Mouse (Mus musculus) heart, adult 9 months (tissue): Measurements from ENCODE around the gene Rps15.

ENCODE experiments used
- DNase-seq, 2 experiments: peaks; one replicate each; pipeline ENCODE4 v3.0.0; 2022; ENCODE audit warnings: low spot score in 2 of 2

Rps15 gene

DNA sequence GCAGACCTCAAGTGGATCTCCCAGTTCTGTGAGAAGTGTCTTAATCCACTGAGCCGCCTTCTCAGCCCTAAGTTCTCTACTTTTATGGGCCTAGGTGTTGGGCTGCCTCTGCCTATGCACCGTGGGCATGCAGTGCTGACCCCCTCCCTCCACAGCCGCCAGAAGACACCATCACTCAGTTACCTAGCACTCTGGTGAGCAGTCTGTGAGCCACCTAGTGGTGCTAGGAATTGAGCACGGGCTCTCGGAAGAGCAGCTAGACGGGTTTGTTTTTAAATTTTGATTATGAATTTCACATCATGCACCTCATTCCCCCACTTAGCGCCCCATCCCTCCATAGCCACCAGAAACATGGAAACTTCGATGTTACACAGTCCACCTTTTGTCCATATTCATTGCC lies 3.6 kb upstream of the Rps15 start:
- no peak for DNase-seq

GRCm38 (mm10) chr10:80293325-80293724 lies 1.1 kb downstream of the Rps15 start:
- DNase-seq, result no peak

DNA sequence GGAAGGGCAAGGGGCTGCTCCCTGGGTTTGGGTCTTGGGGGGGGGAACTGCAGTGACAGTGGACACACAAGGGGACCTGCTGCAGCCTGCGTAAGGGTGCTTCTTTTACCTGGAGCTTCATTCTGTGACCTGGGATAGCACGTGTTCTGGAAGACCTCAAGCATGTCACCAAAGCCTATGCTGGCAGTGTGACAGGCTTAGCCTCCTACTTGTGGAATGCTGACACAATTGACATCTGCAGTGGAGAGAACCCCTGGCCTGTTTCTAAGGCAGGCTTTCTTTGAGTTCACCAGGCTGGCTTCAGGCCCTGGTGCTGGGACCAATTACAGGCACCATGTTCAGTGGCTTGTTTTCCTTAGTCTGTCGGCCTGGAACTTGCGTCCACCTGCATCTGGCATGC lies 2.1 kb downstream of the Rps15 start:
- no peak for DNase-seq

DNA sequence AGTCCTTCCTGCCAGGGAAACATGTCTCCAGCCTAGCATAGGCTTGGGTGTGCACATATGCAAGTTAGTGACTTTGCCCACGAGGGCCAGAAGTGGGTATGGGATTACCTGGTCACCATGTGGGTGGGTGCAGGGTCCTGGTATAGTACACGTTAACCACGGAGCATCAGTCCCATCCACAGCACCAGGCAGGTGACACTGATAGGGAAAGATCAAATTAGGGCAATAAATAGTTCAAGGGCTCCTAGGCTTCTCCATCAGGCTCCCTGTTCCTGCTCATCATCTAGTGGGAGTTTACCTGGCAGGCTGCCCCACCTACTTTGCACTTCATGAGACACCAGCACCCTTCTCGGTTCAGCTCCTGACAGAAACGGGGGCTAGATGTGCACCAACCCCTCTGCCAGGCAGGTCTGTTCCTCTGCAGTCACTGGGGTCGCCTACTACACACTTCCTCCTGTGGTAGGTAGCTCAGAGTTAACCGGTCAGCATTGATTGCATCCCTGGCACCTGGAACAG lies 2.6 kb downstream of the Rps15 start:
- no peak for DNase-seq

DNA sequence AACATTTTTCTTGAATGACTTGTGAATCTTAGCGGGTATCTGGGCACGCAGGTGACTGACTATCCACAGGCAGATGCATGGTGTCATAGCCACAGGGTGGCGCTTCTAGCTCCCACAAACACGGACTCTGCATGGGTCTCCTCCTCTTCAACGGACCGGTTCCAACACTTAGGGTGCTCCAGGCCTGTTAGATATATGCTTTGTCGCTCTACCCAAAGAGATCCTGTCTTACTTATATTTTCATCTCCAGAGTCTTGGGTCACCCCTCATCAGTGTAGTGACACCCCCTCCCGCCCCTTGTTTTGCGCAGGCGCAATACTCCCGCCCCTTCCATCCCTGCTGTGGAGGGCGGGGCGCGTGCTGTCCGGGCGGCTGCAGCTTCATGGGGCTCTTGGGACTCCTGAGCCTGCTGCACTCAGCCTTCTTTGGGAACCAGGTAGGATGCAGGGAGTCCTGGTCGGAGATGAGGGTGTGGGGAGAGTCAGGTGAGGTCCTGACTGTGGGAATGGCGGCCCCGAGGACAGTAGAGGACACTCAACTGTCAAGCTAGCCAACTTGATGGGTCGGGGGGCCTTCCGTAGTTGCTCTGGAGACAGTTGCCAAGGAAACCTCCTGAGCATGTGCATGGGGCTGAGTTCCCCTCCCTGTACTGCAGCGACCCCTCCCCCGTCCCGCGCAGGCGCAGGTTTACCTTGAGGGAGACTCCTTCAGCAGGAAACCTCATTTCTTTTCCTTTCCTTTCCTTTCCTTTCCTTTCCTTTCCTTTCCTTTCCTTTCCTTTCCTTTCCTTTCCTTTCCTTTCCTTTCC lies 3.6 kb downstream of the Rps15 start, which contains the start of gene Apc2:
Gene Apc2, plus strand, starts transcription at position 360 of the 808 bp plus-strand sequence.
- DNase-seq, result peak; percentile 74 to 79

DNA sequence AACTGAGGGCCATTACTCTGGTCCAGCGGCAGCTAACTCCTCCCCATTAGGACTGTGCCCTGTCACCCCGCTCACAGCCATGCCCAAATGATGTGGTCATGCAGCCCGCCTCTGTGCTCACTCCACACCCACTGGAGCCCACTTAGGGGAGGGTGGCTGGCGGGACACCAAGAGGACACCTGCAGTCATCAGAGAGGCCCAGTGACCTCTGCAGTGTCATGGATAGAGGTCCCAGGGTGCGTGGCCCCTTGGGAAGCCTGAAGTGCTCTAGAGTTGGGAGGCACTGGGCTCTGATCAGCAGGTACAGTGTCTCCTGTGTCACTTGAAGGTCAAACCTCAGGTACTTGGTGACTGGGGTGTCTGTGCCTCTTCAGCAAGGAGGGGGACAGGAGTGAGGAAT lies 4.6 kb downstream of the Rps15 start:
- DNase-seq, result no peak

GRCm38 (mm10) chr10:80297526-80298133 lies 5.4 kb downstream of the Rps15 start:
- no peak for DNase-seq

- DNase-seq, result peak in 1 of 2 experiments; percentile 64
Observed at GRCm38 (mm10) chr10:80298571-80299281, 6.5 kb downstream of the Rps15 start.

DNA sequence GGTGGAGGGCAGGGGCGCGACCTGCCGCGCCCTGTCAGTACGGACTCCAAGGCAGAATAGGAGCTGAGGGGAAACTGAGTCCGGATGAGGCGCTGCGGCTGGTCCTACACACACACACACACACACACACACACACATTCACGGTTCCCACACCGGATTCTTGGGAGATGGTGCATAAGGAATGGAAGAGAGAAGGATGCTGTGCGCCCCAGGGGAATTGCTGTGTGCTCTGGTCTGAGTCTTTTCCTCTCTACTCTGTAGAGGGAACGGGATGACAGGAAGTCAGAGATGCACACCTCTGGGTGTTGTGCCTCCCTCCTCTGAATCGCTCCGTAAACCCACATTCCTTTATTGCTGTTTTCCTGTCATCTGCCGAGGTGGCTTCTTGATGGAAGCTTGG lies 7.0 kb downstream of the Rps15 start:
- DNase-seq, result no peak

GRCm38 (mm10) chr10:80299824-80300223 lies 7.6 kb downstream of the Rps15 start:
- DNase-seq, result no peak

GRCm38 (mm10) chr10:80300672-80301181 lies 8.5 kb downstream of the Rps15 start:
- no peak for DNase-seq

DNA sequence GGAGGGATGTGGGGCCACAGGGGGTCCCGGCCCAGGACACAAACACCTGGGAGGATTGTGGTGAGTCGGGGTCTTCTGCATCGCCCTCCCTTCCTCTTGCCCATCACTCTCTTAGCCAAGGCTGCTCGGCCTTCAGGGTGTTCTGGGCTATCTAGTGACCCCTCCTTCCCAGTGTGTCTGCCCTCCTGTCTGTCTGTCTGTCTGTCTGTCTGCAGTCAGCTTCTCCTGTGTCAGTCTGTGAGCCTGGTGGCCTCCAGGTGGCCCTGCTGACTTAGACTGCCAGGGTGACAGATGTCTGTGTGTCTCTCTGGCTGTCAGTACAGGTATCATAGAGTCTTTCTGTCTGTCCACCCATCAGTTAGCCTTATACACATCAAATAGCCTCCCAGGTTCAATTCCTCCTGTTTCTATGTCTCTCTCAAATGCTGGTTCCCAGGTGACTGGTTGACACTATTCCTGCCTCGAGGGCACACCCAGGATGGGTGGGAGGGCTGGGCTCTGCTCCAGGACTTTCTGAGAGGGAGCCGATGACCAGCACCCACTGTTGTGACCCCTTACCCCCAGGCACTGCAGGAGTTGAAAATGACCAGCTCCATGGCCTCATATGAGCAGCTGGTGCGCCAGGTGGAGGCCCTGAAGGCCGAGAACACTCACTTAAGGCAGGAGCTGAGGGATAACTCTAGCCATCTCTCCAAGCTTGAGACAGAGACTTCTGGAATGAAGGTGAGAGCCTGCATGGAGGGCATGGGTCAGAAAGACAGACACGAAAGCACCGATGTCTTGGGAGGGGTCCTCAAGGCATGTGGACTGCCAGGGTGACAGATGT lies 9.2 kb downstream of the Rps15 start:
- no peak for DNase-seq

- no peak for DNase-seq
Observed at GRCm38 (mm10) chr10:80302082-80302355, 9.8 kb downstream of the Rps15 start.

DNA sequence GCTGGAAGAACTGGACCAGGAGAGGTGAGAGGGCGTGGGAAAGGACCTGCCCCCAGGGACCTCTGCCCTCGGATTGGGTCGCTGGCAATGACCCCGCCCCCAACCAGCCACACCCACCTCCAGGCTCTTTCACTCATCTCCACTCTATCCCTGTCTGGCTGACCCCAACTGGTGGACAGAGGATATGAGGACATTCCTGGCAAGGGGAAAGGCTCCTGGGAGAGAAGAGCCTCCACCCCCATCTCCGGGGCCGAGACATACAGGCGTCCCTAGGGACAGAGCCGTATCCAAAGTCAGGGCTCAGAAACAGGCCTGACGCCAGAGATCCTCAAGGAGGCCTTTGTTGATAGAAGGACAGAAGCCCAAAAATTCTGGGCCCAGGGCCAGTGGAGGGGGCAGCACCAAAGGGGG lies 10.2 kb downstream of the Rps15 start:
- peak; percentile 91 to 95 for DNase-seq

GRCm38 (mm10) chr10:80304458-80304857 lies 12.2 kb downstream of the Rps15 start:
- no peak for DNase-seq

DNA sequence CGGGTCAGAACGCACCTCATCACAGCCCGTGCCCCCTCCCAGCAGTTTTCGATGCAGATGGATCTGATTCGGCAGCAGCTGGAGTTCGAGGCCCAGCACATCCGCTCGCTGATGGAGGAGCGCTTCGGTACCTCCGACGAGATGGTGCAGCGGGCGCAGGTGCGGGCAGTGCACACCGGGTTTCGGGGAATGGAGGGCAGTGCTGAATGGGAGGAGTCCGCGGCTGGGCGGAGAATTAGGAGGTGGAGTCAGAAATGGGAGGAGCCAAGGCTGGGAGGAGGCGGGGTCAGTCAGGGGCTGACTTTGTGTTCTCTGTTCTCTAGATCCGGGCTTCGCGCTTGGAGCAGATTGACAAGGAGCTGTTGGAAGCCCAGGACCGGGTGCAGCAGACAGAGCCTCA lies 12.6 kb downstream of the Rps15 start:
- DNase-seq, result no peak

- no peak for DNase-seq
Observed at GRCm38 (mm10) chr10:80311560-80311959, 19.3 kb downstream of the Rps15 start.

DNA sequence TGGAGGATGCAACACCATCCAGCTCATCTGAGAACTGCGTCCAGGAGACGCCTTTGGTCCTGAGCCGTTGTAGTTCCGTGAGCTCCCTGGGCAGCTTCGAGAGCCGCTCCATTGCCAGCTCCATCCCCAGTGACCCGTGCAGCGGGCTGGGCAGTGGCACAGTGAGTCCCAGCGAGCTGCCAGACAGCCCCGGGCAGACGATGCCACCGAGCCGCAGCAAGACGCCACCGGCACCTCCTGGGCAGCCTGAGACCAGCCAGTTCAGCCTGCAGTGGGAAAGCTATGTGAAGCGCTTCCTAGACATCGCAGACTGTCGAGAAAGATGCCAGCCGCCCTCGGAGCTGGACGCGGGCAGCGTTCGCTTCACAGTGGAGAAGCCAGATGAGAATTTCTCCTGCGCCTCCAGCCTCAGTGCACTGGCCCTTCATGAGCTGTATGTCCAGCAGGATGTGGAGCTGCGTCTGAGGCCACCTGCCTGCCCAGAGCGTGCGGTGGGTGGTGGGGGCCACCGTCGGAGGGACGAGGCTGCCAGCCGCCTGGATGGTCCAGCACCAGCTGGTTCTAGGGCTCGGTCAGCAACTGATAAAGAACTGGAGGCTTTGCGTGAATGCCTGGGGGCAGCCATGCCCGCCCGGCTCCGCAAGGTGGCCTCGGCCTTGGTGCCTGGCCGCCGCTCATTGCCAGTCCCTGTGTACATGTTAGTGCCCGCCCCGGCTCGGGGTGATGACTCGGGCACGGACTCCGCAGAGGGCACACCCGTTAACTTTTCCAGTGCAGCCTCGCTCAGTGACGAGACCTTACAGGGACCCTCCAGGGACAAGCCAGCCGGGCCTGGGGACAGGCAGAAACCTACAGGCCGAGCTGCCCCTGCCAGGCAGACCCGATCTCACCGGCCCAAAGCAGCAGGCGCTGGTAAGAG lies 20.6 kb downstream of the Rps15 start:
- no peak for DNase-seq

GRCm38 (mm10) chr10:80313627-80314201 lies 21.5 kb downstream of the Rps15 start:
- no peak for DNase-seq

- no peak for DNase-seq
Observed at GRCm38 (mm10) chr10:80314494-80315001, 22.3 kb downstream of the Rps15 start.
